Mouse (Mus musculus) ES-Bruce4 (cell line): ENCODE measurements around the gene Pigz. TPM values are rescaled to one million over a fixed set of nuclear protein-coding genes. Genes with fewer than 3 reads are reported as not detected.

ENCODE experiments used
- H3K27ac ChIP-seq: 2 replicates; pipeline ENCODE4 v1.5.1; 2012; ENCODE audit warnings: low read length, inconsistent platforms; ENCODE audit not compliant: insufficient read depth
- H3K27me3 ChIP-seq: 2 replicates; pipeline ENCODE4 v1.6.1; 2012; ENCODE audit warnings: mild to moderate bottlenecking, low read length, inconsistent platforms; ENCODE audit not compliant: control insufficient read depth, poor library complexity, insufficient read depth, severe bottlenecking
- H3K36me3 ChIP-seq: 2 replicates; pipeline ENCODE4 v1.6.1; 2012; ENCODE audit warnings: inconsistent platforms, mild to moderate bottlenecking, low read length, moderate library complexity; ENCODE audit not compliant: control insufficient read depth, poor library complexity, insufficient read depth, severe bottlenecking
- H3K4me1 ChIP-seq: one replicate; pipeline ENCODE4 v1.8.1; 2011; ENCODE audit warnings: low read length; ENCODE audit not compliant: control insufficient read depth, insufficient read depth
- H3K4me3 ChIP-seq: 2 replicates; pipeline ENCODE4 v1.5.1; 2011; ENCODE audit warnings: low read depth, mild to moderate bottlenecking, low read length
- H3K9ac ChIP-seq: 2 replicates; pipeline ENCODE4 v1.6.1; 2012; ENCODE audit warnings: low read depth, mild to moderate bottlenecking, inconsistent platforms; ENCODE audit not compliant: poor library complexity, severe bottlenecking
- H3K9me3 ChIP-seq: replicated peaks from 2 replicates; pipeline ENCODE4 v1.6.1; 2012; ENCODE audit warnings: mild to moderate bottlenecking, low read length, inconsistent platforms; ENCODE audit not compliant: control insufficient read depth, poor library complexity, insufficient read depth, severe bottlenecking
- CTCF ChIP-seq: IDR thresholded peaks from one replicate; pipeline ENCODE4 v1.8.1; 2011; ENCODE audit warnings: low read depth, low read length
- EP300 ChIP-seq: IDR thresholded peaks from 2 replicates; pipeline ENCODE4 v1.6.1; 2011; ENCODE audit warnings: low read depth, low read length; ENCODE audit not compliant: insufficient read depth
- POLR2A ChIP-seq: IDR thresholded peaks from one replicate; pipeline ENCODE4 v1.8.1; 2011; ENCODE audit warnings: low read length; ENCODE audit not compliant: insufficient read depth
- polyA plus RNA-seq: library from polyadenylated mRNA; stranded (reverse); fragments of >200 nt; gene quantifications from 2 replicates; pipeline ENCODE4 v1.2.4, GENCODE M21; 2011; ENCODE audit warnings: low read depth; ENCODE audit not compliant: missing spikeins, insufficient read depth, insufficient read length

The Pigz gene
- polyA plus RNA-seq, 1 experiment: not detected

DNA sequence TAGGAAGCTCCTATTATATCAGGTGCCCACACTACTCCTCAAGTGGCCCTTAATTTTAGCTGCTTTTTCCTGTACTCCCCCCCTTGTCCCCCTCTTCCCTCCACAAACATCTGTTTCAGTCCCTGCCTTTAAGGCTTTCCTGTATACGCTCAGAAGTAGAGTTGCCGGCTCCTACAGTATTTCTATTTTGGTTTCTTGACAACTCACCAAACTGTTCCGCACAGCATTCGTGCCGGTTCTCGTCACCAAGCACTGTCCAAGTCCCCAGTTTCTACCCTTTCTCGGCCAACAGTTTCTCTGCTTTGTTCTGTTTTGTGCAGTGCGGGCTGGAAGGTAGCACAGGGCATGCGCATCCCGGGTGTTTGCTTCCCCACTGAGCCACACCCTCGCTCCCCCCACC is 24.7 kb upstream of the Pigz start:
- H3K36me3 ChIP-seq: no peaks in the 10 kb centered on the region
- H3K27ac ChIP-seq: no peak overlapping the region
- H3K4me1 ChIP-seq: no peaks in the 10 kb centered on the region
- H3K9ac ChIP-seq: no peak overlapping the region
- no peak overlapping the region for H3K4me3 ChIP-seq
- TF ChIP-seq POLR2A (no peak), CTCF (no peak), EP300 (no peak)
- no peaks in the 10 kb centered on the region for H3K9me3 ChIP-seq
- H3K27me3 ChIP-seq: no peaks in the 10 kb centered on the region

DNA sequence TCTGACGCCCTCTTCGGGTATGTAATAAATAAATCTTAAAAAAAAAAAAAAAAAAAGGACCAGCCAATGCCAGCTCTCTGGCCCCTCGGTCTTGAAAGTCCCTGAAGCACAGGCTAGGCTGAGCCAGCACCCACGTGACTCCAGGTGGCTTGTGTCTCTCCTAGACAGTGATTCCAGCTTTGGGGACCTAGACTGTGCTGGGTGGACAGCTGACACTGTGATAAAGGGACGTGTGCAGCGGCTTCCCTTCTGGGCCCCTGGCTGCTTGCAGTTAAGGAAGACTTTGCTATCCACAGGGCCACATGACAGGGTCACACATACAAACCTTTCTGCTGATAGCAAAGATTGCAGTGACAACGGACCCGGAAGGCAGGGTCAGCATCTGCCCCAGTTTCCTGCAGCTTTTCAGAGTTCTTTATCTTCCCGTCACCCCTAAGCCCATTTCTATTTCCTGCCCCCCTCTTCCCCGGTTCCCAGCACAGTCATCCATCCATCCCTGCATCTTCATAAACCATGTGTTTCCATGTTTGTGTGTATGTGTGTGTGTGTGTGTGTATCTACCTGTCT is 23.3 kb upstream of the Pigz start:
- no peak overlapping the region for H3K9ac ChIP-seq
- TF ChIP-seq EP300 (no peak), POLR2A (no peak), CTCF (no peak)
- no peaks in the 10 kb centered on the region for H3K27me3 ChIP-seq
- H3K4me3 ChIP-seq: no peak overlapping the region
- no peaks in the 10 kb centered on the region for H3K4me1 ChIP-seq
- no peak overlapping the region for H3K27ac ChIP-seq
- no peaks in the 10 kb centered on the region for H3K36me3 ChIP-seq
- H3K9me3 ChIP-seq: no peaks in the 10 kb centered on the region

DNA sequence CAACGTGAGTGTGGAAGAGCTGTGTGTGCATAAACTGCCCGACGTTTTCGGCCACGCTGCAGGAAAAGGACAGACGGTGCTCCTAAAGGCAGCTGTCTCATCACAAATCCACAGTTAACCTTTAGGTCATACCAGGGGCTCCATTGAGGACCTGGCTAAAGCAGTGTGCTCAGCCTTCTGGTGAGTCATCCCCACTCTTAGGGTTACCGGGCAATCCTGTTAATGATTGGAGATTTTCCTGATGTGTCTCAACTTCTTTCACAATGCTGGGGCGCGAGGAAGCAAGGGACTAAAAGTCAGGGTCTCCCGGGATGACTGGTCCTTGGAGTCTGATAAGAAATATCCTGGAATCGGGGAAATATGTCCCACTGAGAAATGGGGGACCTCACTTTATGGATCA is 15.9 kb upstream of the Pigz start:
- Histone ChIP-seq H3K4me3 (no peak overlapping the region), H3K9ac (no peak overlapping the region)
- no peak for TF ChIP-seq CTCF
- TF ChIP-seq POLR2A: no peak
- no peak for TF ChIP-seq EP300

DNA sequence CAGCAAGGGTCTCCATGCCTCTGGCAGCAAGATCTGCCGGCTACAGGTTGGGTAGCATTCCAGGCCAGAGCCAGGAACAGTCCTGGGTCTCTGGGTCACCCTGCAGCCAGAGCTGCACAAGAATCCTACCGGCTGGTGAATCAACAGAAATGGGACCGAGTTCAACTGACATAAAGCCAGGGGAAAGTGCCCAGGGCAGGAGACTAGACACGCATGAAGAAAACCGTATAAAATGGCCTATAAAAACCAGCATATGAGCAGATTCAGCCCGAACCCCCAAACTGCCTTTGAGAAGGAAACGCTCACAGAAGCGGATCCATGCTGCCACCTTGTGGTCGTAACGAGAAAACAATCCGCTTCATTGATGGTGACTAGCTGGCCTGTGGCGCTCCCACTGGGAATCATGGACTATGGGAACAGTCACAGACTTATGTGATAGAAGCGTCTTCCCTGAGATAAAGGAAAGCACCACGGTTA is 15.4 kb upstream of the Pigz start:
- TF ChIP-seq CTCF (peak; percentile 93), POLR2A (no peak), EP300 (no peak)
- H3K27ac ChIP-seq: no peak overlapping the region
- no peaks in the 10 kb centered on the region for H3K9me3 ChIP-seq
- H3K9ac ChIP-seq: no peak overlapping the region
- no peaks in the 10 kb centered on the region for H3K4me1 ChIP-seq
- H3K4me3 ChIP-seq: no peak overlapping the region
- H3K36me3 ChIP-seq: no peaks in the 10 kb centered on the region
- H3K27me3 ChIP-seq: no peaks in the 10 kb centered on the region

More for the DNA sequence above, 15.9 kb upstream of the Pigz start:
- no peaks in the 10 kb centered on the region for H3K36me3 ChIP-seq
- H3K27me3 ChIP-seq: no peaks in the 10 kb centered on the region
- H3K4me1 ChIP-seq: no peaks in the 10 kb centered on the region
- no peak overlapping the region for H3K27ac ChIP-seq
- H3K9me3 ChIP-seq: no peaks in the 10 kb centered on the region

- TF ChIP-seq CTCF (no peak), EP300 (no peak), POLR2A (no peak)
- no peak overlapping the region for H3K4me3 ChIP-seq
- H3K27ac ChIP-seq: no peak overlapping the region
- H3K27me3 ChIP-seq: no peaks in the 10 kb centered on the region
- H3K9ac ChIP-seq: no peak overlapping the region
- H3K4me1 ChIP-seq: no peaks in the 10 kb centered on the region
- no peaks in the 10 kb centered on the region for H3K36me3 ChIP-seq
- H3K9me3 ChIP-seq: no peaks in the 10 kb centered on the region
Measured at GRCm38 (mm10) chr16:31924368-31924767, 9.3 kb upstream of the Pigz start.

GRCm38 (mm10) chr16:31926091-31926490 is 7.6 kb upstream of the Pigz start:
- Histone ChIP-seq H3K4me1 (no peaks in the 10 kb centered on the region), H3K36me3 (no peaks in the 10 kb centered on the region), H3K9me3 (no peaks in the 10 kb centered on the region), H3K4me3 (no peak overlapping the region), H3K9ac (no peak overlapping the region), H3K27me3 (no peaks in the 10 kb centered on the region), H3K27ac (no peak overlapping the region)
- TF ChIP-seq EP300: no peak
- no peak for TF ChIP-seq POLR2A
- TF ChIP-seq CTCF: no peak
